18 mouse cellular contexts compared by ENCODE assay signal in genomic region chr4:110293238-110293637, GRCm38 (mm10). TPM values are rescaled to one million over a fixed set of nuclear protein-coding genes. Genes with fewer than 3 reads are reported as not detected.
A peak's percentile ranks its signal among the peaks of the same experiment; 100 is the strongest.
DNase-seq lines count a peak whose midpoint lies in the region; ATAC-seq and TF ChIP-seq lines count a peak whose summit lies in the region.
"Had no signal": no experiment of that assay in that cellular context is flagged by ENCODE, and none has a peak within 500 bp of the region (broad histone marks: within the 10 kb centered on the region; RNA-seq: fewer than 3 reads in every experiment).

No protein-coding gene starts in this region.

- 68% methylated on average over 5 of the region's 5 CpGs for WGBS in hindbrain, embryonic 10.5 days
- 70% methylated on average over 5 of the region's 5 CpGs for WGBS in hindbrain, embryonic 11.5 days
- 40% methylated on average over 5 of the region's 5 CpGs for WGBS in kidney, embryonic 15.5 days
- WGBS in hindbrain, postnatal 0 days, result 63% methylated on average over 5 of the region's 5 CpGs
- 39% methylated on average over 5 of the region's 5 CpGs for WGBS in neural tube, embryonic 15.5 days
- 61% methylated on average over 5 of the region's 5 CpGs for WGBS in embryonic facial prominence, embryonic 10.5 days

- H3K27ac ChIP-seq in hindbrain, embryonic 10.5 days, result peak overlapping the region; percentile 92
- H3K27ac ChIP-seq in hindbrain, embryonic 11.5 days (ENCODE audit: low read depth, low read length), result no peak overlapping the region
- no peak overlapping the region for H3K27ac ChIP-seq in kidney, embryonic 15.5 days
- no peak overlapping the region for H3K27ac ChIP-seq in hindbrain, postnatal 0 days
- H3K27ac ChIP-seq in neural tube, embryonic 15.5 days (replicated peaks), result peak overlapping the region; percentile 20; the same call in 1 of the 2 replicates
- no peak overlapping the region for H3K27ac ChIP-seq in embryonic facial prominence, embryonic 10.5 days (replicated peaks)
- H3K27ac ChIP-seq: embryonic facial prominence, embryonic 12.5 days; embryonic facial prominence, embryonic 15.5 days; gastrocnemius, adult 2 months had no signal

- no peak for DNase-seq in hindbrain, embryonic 10.5 days (ENCODE audit: low spot score)
- no peak for DNase-seq in hindbrain, embryonic 11.5 days (ENCODE audit: low spot score)
- no peak for DNase-seq in kidney, postnatal 4 days
- no peak for DNase-seq in hindbrain, postnatal 0 days (ENCODE audit: low spot score)
- no peak for DNase-seq in embryonic facial prominence, embryonic 10.5 days (ENCODE audit: low spot score)
- DNase-seq: adrenal gland, postnatal 10 days; adrenal gland, postnatal 36 days; cerebellum, adult 18-20 months; cerebellum, adult 9-10 months; forebrain, postnatal 0 days; gastrocnemius, adult 2 months; gastrocnemius, postnatal 14 days; heart, adult 11 months had no signal

- H3K36me3 ChIP-seq in hindbrain, embryonic 10.5 days, result no peaks in the 10 kb centered on the region
- no peaks in the 10 kb centered on the region for H3K36me3 ChIP-seq in hindbrain, embryonic 11.5 days (ENCODE audit: control insufficient read depth, insufficient read depth, low read length)
- no peaks in the 10 kb centered on the region for H3K36me3 ChIP-seq in kidney, embryonic 15.5 days
- no peaks in the 10 kb centered on the region for H3K36me3 ChIP-seq in hindbrain, postnatal 0 days (ENCODE audit: insufficient read depth, low read length)
- no peaks in the 10 kb centered on the region for H3K36me3 ChIP-seq in neural tube, embryonic 15.5 days
- H3K36me3 ChIP-seq in embryonic facial prominence, embryonic 10.5 days (replicated peaks), result no peaks in the 10 kb centered on the region
- H3K36me3 ChIP-seq: embryonic facial prominence, embryonic 12.5 days; embryonic facial prominence, embryonic 15.5 days had no signal

- no peaks in the 10 kb centered on the region for H3K27me3 ChIP-seq in hindbrain, embryonic 10.5 days (ENCODE audit: insufficient read depth, poor library complexity, severe bottlenecking)
- H3K27me3 ChIP-seq in hindbrain, embryonic 11.5 days (ENCODE audit: control insufficient read depth, insufficient read depth, low read length), result no peaks in the 10 kb centered on the region
- H3K27me3 ChIP-seq in kidney, embryonic 15.5 days, result no peaks in the 10 kb centered on the region
- no peaks in the 10 kb centered on the region for H3K27me3 ChIP-seq in hindbrain, postnatal 0 days (ENCODE audit: insufficient read depth, low read length)
- H3K27me3 ChIP-seq in neural tube, embryonic 15.5 days (replicated peaks), result no peaks in the 10 kb centered on the region
- H3K27me3 ChIP-seq in embryonic facial prominence, embryonic 10.5 days (replicated peaks; ENCODE audit: low read depth, poor library complexity, severe bottlenecking), result no peaks in the 10 kb centered on the region
- H3K27me3 ChIP-seq: embryonic facial prominence, embryonic 12.5 days; embryonic facial prominence, embryonic 15.5 days had no signal

- H3K4me3 ChIP-seq in hindbrain, embryonic 10.5 days, result no peak overlapping the region
- H3K4me3 ChIP-seq in hindbrain, embryonic 11.5 days (ENCODE audit: low read depth, low read length), result no peak overlapping the region
- no peak overlapping the region for H3K4me3 ChIP-seq in kidney, embryonic 15.5 days (replicated peaks)
- no peak overlapping the region for H3K4me3 ChIP-seq in hindbrain, postnatal 0 days (ENCODE audit: low read length)
- H3K4me3 ChIP-seq in neural tube, embryonic 15.5 days (replicated peaks), result no peak overlapping the region
- no peak overlapping the region for H3K4me3 ChIP-seq in embryonic facial prominence, embryonic 10.5 days
- H3K4me3 ChIP-seq: embryonic facial prominence, embryonic 12.5 days; embryonic facial prominence, embryonic 15.5 days; gastrocnemius, adult 2 months had no signal

- TF ChIP-seq CTCF in hindbrain, postnatal 0 days (IDR thresholded peaks at IDR 0.05; ENCODE audit: low read depth), result no peak

- no peak overlapping the region for H3K4me2 ChIP-seq in hindbrain, embryonic 11.5 days (replicated peaks; ENCODE audit: low read depth, low read length)
- no peak overlapping the region for H3K4me2 ChIP-seq in kidney, embryonic 15.5 days
- H3K4me2 ChIP-seq in hindbrain, postnatal 0 days (ENCODE audit: low read depth, low read length), result no peak overlapping the region
- H3K4me2 ChIP-seq in neural tube, embryonic 15.5 days, result no peak overlapping the region; the same call in 1 of the 2 replicates
- H3K4me2 ChIP-seq: embryonic facial prominence, embryonic 12.5 days; embryonic facial prominence, embryonic 15.5 days; heart, embryonic 11.5 days had no signal

- H3K9ac ChIP-seq in hindbrain, embryonic 11.5 days (ENCODE audit: low read depth, low read length), result no peak overlapping the region
- H3K9ac ChIP-seq in kidney, embryonic 15.5 days, result no peak overlapping the region
- 0 out of 2 replicates have a peak overlapping the region, but pooled peaks have one; percentile 24 for H3K9ac ChIP-seq in hindbrain, postnatal 0 days (replicated peaks; ENCODE audit: low read length)
- no peak overlapping the region for H3K9ac ChIP-seq in neural tube, embryonic 15.5 days (replicated peaks)
- H3K9ac ChIP-seq: embryonic facial prominence, embryonic 12.5 days; embryonic facial prominence, embryonic 15.5 days; forebrain, postnatal 0 days had no signal

- no peaks in the 10 kb centered on the region for H3K9me3 ChIP-seq in hindbrain, embryonic 10.5 days
- H3K9me3 ChIP-seq in hindbrain, embryonic 11.5 days (ENCODE audit: control insufficient read depth, low read length), result no peaks in the 10 kb centered on the region
- no peaks in the 10 kb centered on the region for H3K9me3 ChIP-seq in kidney, embryonic 15.5 days (replicated peaks)
- no peaks in the 10 kb centered on the region for H3K9me3 ChIP-seq in hindbrain, postnatal 0 days (ENCODE audit: low read length)
- H3K9me3 ChIP-seq in neural tube, embryonic 15.5 days (replicated peaks), result no peaks in the 10 kb centered on the region
- no peaks in the 10 kb centered on the region for H3K9me3 ChIP-seq in embryonic facial prominence, embryonic 10.5 days
- H3K9me3 ChIP-seq: embryonic facial prominence, embryonic 12.5 days; embryonic facial prominence, embryonic 15.5 days had no signal

- peaks cover 50% of the 10 kb centered on the region for H3K4me1 ChIP-seq in hindbrain, embryonic 10.5 days (replicated peaks)
- H3K4me1 ChIP-seq in hindbrain, embryonic 11.5 days (replicated peaks; ENCODE audit: control insufficient read depth, insufficient read depth, low read length), result no peaks in the 10 kb centered on the region
- H3K4me1 ChIP-seq in kidney, embryonic 15.5 days, result no peaks in the 10 kb centered on the region
- H3K4me1 ChIP-seq in hindbrain, postnatal 0 days (ENCODE audit: insufficient read depth, low read length), result no peaks in the 10 kb centered on the region
- no peaks in the 10 kb centered on the region for H3K4me1 ChIP-seq in neural tube, embryonic 15.5 days
- peaks cover 16% of the 10 kb centered on the region for H3K4me1 ChIP-seq in embryonic facial prominence, embryonic 10.5 days
- H3K4me1 ChIP-seq: embryonic facial prominence, embryonic 12.5 days; embryonic facial prominence, embryonic 15.5 days had no signal

- no peak for ATAC-seq in hindbrain, embryonic 11.5 days (ENCODE audit: low FRiP score)
- peak; percentile 73; the same call in 1 of the 2 replicates for ATAC-seq in kidney, embryonic 15.5 days (replicated peaks; ENCODE audit: low FRiP score)
- no peak for ATAC-seq in hindbrain, postnatal 0 days
- no peak for ATAC-seq in neural tube, embryonic 15.5 days (ENCODE audit: low FRiP score)
- ATAC-seq: forebrain, postnatal 0 days had no signal

RNA-seq across cellular contexts. Expression of gene Elavl4, which starts 58.5 kb away (rescaled TPM):
- 196 and 220 TPM in 2 replicates for polyA plus RNA-seq in hindbrain, embryonic 10.5 days (2016; fragmentation: Nextera tagmentation; extraction: Ambion mirVana)
- polyA plus RNA-seq in hindbrain, embryonic 11.5 days (2014; fragmentation: Nextera tagmentation; extraction: Ambion mirVana), result 325 and 335 TPM in 2 replicates
- polyA plus RNA-seq in kidney, embryonic 15.5 days (2015; fragmentation: Nextera tagmentation; extraction: Ambion mirVana), result 15.1 and 15.9 TPM in 2 replicates
- 93.8 and 132 TPM in 2 replicates for total RNA-seq in hindbrain, postnatal 0 days (2014; rRNA removed)
- polyA plus RNA-seq in hindbrain, postnatal 0 days (2015; fragmentation: Nextera tagmentation; extraction: Ambion mirVana), result 219 and 236 TPM in 2 replicates
- polyA plus RNA-seq in neural tube, embryonic 15.5 days (2015; fragmentation: Nextera tagmentation; extraction: Ambion mirVana), result 304 and 344 TPM in 2 replicates
- 81.6 and 90.4 TPM in 2 replicates for polyA plus RNA-seq in embryonic facial prominence, embryonic 10.5 days (2016; fragmentation: Nextera tagmentation; extraction: Ambion mirVana)
- total RNA-seq: gastrocnemius, adult 2 months; gastrocnemius, postnatal 14 days had no signal

Comparison
In these comparisons a context has a peak if more than half of its experiments do, and no peak if none do; other contexts are left out.
1. H3K27ac ChIP-seq: peak in hindbrain, embryonic 10.5 days (single experiment) and neural tube, embryonic 15.5 days (single experiment); none in hindbrain, embryonic 11.5 days (single experiment), kidney, embryonic 15.5 days (single experiment), hindbrain, postnatal 0 days (single experiment) and embryonic facial prominence, embryonic 10.5 days (single experiment).